Mouse (Mus musculus) heart, embryonic 10.5 days (tissue): ENCODE data around the gene Ern2. TPM values are rescaled to one million over a fixed set of nuclear protein-coding genes. Genes with fewer than 3 reads are reported as not detected.

ENCODE experiments used
- DNase-seq: peaks from one replicate; pipeline ENCODE4 v3.0.0-alpha.2; 2017; ENCODE audit warnings: low spot score
- H3K27ac ChIP-seq: fragments of 300-500 bp; sonication (generic); 2 replicates; pipeline ENCODE4 v1.5.1; 2016; ENCODE audit warnings: mild to moderate bottlenecking
- H3K27me3 ChIP-seq: fragments of 300-500 bp; sonication (generic); 2 replicates; pipeline ENCODE4 v1.6.1; 2016; ENCODE audit warnings: mild to moderate bottlenecking; ENCODE audit not compliant: poor library complexity, insufficient read depth, severe bottlenecking
- H3K36me3 ChIP-seq: fragments of 300-500 bp; sonication (generic); 2 replicates; pipeline ENCODE4 v1.6.1; 2016; ENCODE audit warnings: mild to moderate bottlenecking, moderate library complexity
- H3K4me1 ChIP-seq: fragments of 300-500 bp; sonication (generic); 2 replicates; pipeline ENCODE4 v1.6.1; 2016; ENCODE audit warnings: mild to moderate bottlenecking
- H3K4me3 ChIP-seq: fragments of 300-500 bp; sonication (generic); 2 replicates; pipeline ENCODE4 v1.5.1; 2016; ENCODE audit warnings: mild to moderate bottlenecking, moderate library complexity
- H3K9me3 ChIP-seq: fragments of 300-500 bp; sonication (generic); 2 replicates; pipeline ENCODE4 v1.6.1; 2016; ENCODE audit warnings: mild to moderate bottlenecking, moderate library complexity
- WGBS: fragments of 180-500 bp; shearing (Covaris S2); methylation state at CpG from one replicate; pipeline ENCODE4 v1.1.7; 2016; 5-methylcytosine and 5-hydroxymethylcytosine counted together
- polyA plus RNA-seq: library from polyadenylated mRNA; unstranded; fragments of >200 nt; fragmentation: Nextera tagmentation; extraction: Ambion mirVana; gene quantifications from 2 replicates; pipeline ENCODE4 v1.2.1, GENCODE M21; 2016

Ern2 gene
- polyA plus RNA-seq, 1 experiment from 2014 or later, result not detected

GRCm38 (mm10) chr7:122193919-122194318 is 7.9 kb upstream of the Ern2 start:
- Histone ChIP-seq H3K27me3 (no peaks in the 10 kb centered on the region), H3K4me1 (no peaks in the 10 kb centered on the region), H3K4me3 (no peak overlapping the region), H3K27ac (no peak overlapping the region), H3K36me3 (no peaks in the 10 kb centered on the region), H3K9me3 (no peaks in the 10 kb centered on the region)
- DNase-seq, result no peak

- no peak overlapping the region for H3K27ac ChIP-seq
- no peaks in the 10 kb centered on the region for H3K4me1 ChIP-seq
- H3K36me3 ChIP-seq, result no peaks in the 10 kb centered on the region
- H3K4me3 ChIP-seq, result no peak overlapping the region
- no peaks in the 10 kb centered on the region; the same call in 1 of the 2 replicates for H3K27me3 ChIP-seq
- 61% methylated on average over 10 of the region's 10 CpGs for WGBS
- no peak for DNase-seq
- H3K9me3 ChIP-seq, result no peaks in the 10 kb centered on the region
Observed at GRCm38 (mm10) chr7:122191097-122191496, 5.1 kb upstream of the Ern2 start.

GRCm38 (mm10) chr7:122189484-122189883 is 3.5 kb upstream of the Ern2 start:
- Histone ChIP-seq H3K27ac (no peak overlapping the region), H3K4me1 (peaks cover 7% of the 10 kb centered on the region; the same call in 1 of the 2 replicates), H3K36me3 (no peaks in the 10 kb centered on the region), H3K27me3 (peaks cover 4% of the 10 kb centered on the region; the same call in 1 of the 2 replicates), H3K9me3 (no peaks in the 10 kb centered on the region), H3K4me3 (no peak overlapping the region)
- 28% methylated on average over 7 of the region's 7 CpGs for WGBS
- no peak for DNase-seq

GRCm38 (mm10) chr7:122184569-122184968 is 1.4 kb downstream of the Ern2 start:
- no peak for DNase-seq
- H3K36me3 ChIP-seq, result no peaks in the 10 kb centered on the region
- H3K27me3 ChIP-seq, result peaks cover 7% of the 10 kb centered on the region; the same call in 1 of the 2 replicates
- 67% methylated on average over 5 of the region's 5 CpGs for WGBS
- peaks cover 7% of the 10 kb centered on the region; the same call in 1 of the 2 replicates for H3K4me1 ChIP-seq
- H3K9me3 ChIP-seq, result no peaks in the 10 kb centered on the region
- H3K27ac ChIP-seq, result no peak overlapping the region
- no peak overlapping the region for H3K4me3 ChIP-seq

GRCm38 (mm10) chr7:122180720-122181119 is 5.3 kb downstream of the Ern2 start:
- no peaks in the 10 kb centered on the region for H3K36me3 ChIP-seq
- H3K27me3 ChIP-seq, result peaks cover 13% of the 10 kb centered on the region; the same call in 1 of the 2 replicates
- no peak for DNase-seq
- no peak overlapping the region for H3K27ac ChIP-seq
- no peak overlapping the region for H3K4me3 ChIP-seq
- 84% methylated on average over 7 of the region's 7 CpGs for WGBS
- no peaks in the 10 kb centered on the region for H3K9me3 ChIP-seq
- peaks cover 3% of the 10 kb centered on the region; the same call in 1 of the 2 replicates for H3K4me1 ChIP-seq

GRCm38 (mm10) chr7:122171613-122172012 is 14.4 kb downstream of the Ern2 start:
- no peak for DNase-seq
- H3K27ac ChIP-seq, result no peak overlapping the region
- peaks cover 12% of the 10 kb centered on the region; the same call in 1 of the 2 replicates for H3K27me3 ChIP-seq
- H3K9me3 ChIP-seq, result no peaks in the 10 kb centered on the region
- H3K4me3 ChIP-seq, result no peak overlapping the region
- WGBS, result 73% methylated on average over 10 of the region's 10 CpGs
- no peaks in the 10 kb centered on the region for H3K4me1 ChIP-seq
- H3K36me3 ChIP-seq, result peaks cover 40% of the 10 kb centered on the region

- 84% methylated on average over 6 of the region's 6 CpGs for WGBS
- Histone ChIP-seq H3K9me3 (no peaks in the 10 kb centered on the region), H3K4me1 (no peaks in the 10 kb centered on the region), H3K27ac (no peak overlapping the region), H3K36me3 (peaks cover 49% of the 10 kb centered on the region), H3K27me3 (0 out of 2 replicates have a peak, but pooled peaks cover 6% of the 10 kb centered on the region), H3K4me3 (no peak overlapping the region)
- no peak for DNase-seq
Observed at GRCm38 (mm10) chr7:122170705-122171104, 15.3 kb downstream of the Ern2 start.

- Histone ChIP-seq H3K9me3 (no peaks in the 10 kb centered on the region), H3K27ac (no peak overlapping the region), H3K4me1 (no peaks in the 10 kb centered on the region), H3K27me3 (no peaks in the 10 kb centered on the region), H3K36me3 (peaks cover 83% of the 10 kb centered on the region), H3K4me3 (no peak overlapping the region)
- DNase-seq, result no peak
- 90% methylated on average over 7 of the region's 7 CpGs for WGBS
Observed at GRCm38 (mm10) chr7:122167203-122167602, 18.8 kb downstream of the Ern2 start.

GRCm38 (mm10) chr7:122163766-122164165 is 22.2 kb downstream of the Ern2 start:
- H3K9me3 ChIP-seq, result no peaks in the 10 kb centered on the region
- H3K4me1 ChIP-seq, result peaks cover 21% of the 10 kb centered on the region
- no peak overlapping the region for H3K27ac ChIP-seq
- DNase-seq, result no peak
- H3K36me3 ChIP-seq, result peaks cover 80% of the 10 kb centered on the region
- no peaks in the 10 kb centered on the region for H3K27me3 ChIP-seq
- H3K4me3 ChIP-seq, result no peak overlapping the region
- 91% methylated on average over 8 of the region's 8 CpGs for WGBS

GRCm38 (mm10) chr7:122160037-122160436 is 26.0 kb downstream of the Ern2 start:
- peaks cover 43% of the 10 kb centered on the region for H3K36me3 ChIP-seq
- H3K4me1 ChIP-seq, result peaks cover 37% of the 10 kb centered on the region
- peak overlapping the region; percentile 78 for H3K4me3 ChIP-seq
- no peaks in the 10 kb centered on the region for H3K9me3 ChIP-seq
- under 1% methylated on average over 12 of the region's 12 CpGs for WGBS
- peak overlapping the region; percentile 90 for H3K27ac ChIP-seq
- no peak for DNase-seq
- H3K27me3 ChIP-seq, result no peaks in the 10 kb centered on the region

- H3K9me3 ChIP-seq, result no peaks in the 10 kb centered on the region
- peaks cover 35% of the 10 kb centered on the region for H3K36me3 ChIP-seq
- DNase-seq, result peak; percentile 94
- peak within 1 kb of the TSS; percentile 90 for H3K27ac ChIP-seq
- H3K4me1 ChIP-seq, result peaks cover 37% of the 10 kb centered on the region
- WGBS, result under 1% methylated on average over 63 of the region's 63 CpGs
- no peaks in the 10 kb centered on the region for H3K27me3 ChIP-seq
- peak within 1 kb of the TSS; percentile 78 for H3K4me3 ChIP-seq
Observed at GRCm38 (mm10) chr7:122158915-122159902, 26.8 kb downstream of the Ern2 start, which contains the start of gene Plk1. Gene Plk1 (plus strand): TSS chr7:122159439.

- WGBS, result 7% methylated on average over 13 of the region's 13 CpGs
- no peak for DNase-seq
Observed at GRCm38 (mm10) chr7:122158488-122158887, 27.5 kb downstream of the Ern2 start.

GRCm38 (mm10) chr7:122152473-122152872 is 33.5 kb downstream of the Ern2 start:
- H3K4me1 ChIP-seq, result peaks cover 3% of the 10 kb centered on the region
- no peak for DNase-seq
- whole genome bisulfite sequencing, result 83% methylated on average over 4 of the region's 4 CpGs
- no peaks in the 10 kb centered on the region for H3K27me3 ChIP-seq
- no peak overlapping the region for H3K27ac ChIP-seq
- no peak overlapping the region for H3K4me3 ChIP-seq
- peaks cover 24% of the 10 kb centered on the region for H3K36me3 ChIP-seq
- H3K9me3 ChIP-seq, result no peaks in the 10 kb centered on the region

More at GRCm38 (mm10) chr7:122158488-122158887, 27.5 kb downstream of the Ern2 start:
- Histone ChIP-seq H3K4me1 (peaks cover 37% of the 10 kb centered on the region), H3K9me3 (no peaks in the 10 kb centered on the region), H3K27me3 (no peaks in the 10 kb centered on the region), H3K36me3 (peaks cover 28% of the 10 kb centered on the region), H3K4me3 (peak overlapping the region; percentile 78), H3K27ac (peak overlapping the region; percentile 90)
